Mouse (Mus musculus): ENCODE data around the gene Cenpm.

Cenpm gene

DNA sequence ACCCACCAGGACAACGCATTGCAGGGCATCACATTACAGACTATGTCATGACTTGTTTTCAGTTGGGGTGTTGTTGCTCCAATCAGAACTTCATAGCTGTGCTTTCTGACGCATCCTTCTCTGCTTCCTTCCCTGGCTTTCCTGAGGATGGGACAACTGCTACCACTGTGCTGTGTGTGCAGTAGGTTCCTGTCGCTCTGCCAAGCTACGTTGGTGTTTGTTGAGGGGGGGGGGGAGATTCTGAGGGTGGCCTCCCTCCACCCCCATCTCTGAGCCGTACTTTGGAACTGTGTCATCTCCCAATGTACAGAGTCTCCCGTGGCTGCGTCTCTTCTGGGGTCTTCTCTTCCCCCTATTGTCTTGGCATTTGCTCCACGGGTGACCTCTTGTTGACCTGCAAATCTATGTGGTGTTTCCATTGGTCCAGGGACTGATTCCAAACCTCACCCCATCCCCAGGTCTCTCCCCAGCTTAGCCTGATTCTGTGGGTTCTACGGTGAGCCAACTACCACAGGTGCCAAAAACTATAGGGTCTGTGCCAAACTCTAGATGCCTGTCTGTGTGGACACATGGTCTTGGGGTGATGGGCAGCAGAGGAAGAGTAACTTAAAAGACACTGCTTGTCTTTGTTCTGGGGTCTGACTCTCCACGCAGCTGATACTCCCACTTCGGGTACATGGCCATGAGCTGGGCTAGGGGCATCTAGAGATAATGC lies 29.1 kb downstream of the Cenpm start:
- no peak for DNase-seq (ENCODE audit: low read depth)

DNA sequence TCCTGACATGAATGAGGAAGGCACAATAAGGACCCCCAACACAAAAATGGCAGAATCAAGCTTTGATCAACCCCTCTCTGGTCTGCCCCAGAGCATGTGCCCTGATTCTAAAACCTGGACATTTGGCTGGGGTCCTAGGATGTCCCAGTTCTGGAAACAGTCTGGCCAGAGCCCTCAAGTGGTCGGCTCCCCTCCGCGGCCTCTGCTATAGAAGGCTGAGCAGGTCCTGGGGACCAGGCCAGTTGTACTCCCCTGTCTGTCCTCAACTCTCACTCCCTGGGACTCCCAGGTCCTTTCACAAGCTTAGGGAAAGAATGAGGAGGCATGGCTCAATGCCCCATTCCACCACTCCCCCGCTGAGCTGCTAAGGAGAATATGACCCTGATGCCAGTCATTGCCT lies 31.3 kb downstream of the Cenpm start:
- DNase-seq (ENCODE audit: low read depth) = no peak

DNA sequence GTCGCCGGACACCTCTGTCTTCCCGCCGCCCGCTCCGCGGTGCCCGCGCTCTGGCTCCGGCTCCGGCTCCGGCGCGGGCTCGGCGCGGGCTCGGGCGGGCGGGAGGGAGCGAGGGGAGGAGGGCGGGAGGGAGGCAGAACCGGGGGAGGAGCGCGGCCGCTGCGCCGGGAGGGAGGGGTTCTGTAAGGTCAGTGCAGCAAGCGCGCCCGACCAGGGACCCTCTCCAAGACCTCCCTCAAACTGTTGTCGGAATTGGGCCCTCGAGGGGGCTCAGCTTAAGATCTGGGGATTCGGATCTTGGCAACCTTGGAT lies 31.8 kb downstream of the Cenpm start, which contains the start of gene Shisa8:
Gene Shisa8, minus strand, starts transcription at position 64 of the 312 bp plus-strand sequence.
- no peak for DNase-seq (ENCODE audit: low read depth)

- DNase-seq (ENCODE audit: low read depth) = no peak
Measured at GRCm38 (mm10) chr15:82211911-82212751, 32.4 kb downstream of the Cenpm start.

GRCm38 (mm10) chr15:82211281-82211680 lies 33.3 kb downstream of the Cenpm start:
- DNase-seq (ENCODE audit: low read depth) = no peak

- DNase-seq (ENCODE audit: low read depth) = no peak
Measured at GRCm38 (mm10) chr15:82210801-82211200, 33.7 kb downstream of the Cenpm start.

- no peak for DNase-seq (ENCODE audit: low read depth)
Measured at GRCm38 (mm10) chr15:82209295-82210050, 35.1 kb downstream of the Cenpm start.

DNA sequence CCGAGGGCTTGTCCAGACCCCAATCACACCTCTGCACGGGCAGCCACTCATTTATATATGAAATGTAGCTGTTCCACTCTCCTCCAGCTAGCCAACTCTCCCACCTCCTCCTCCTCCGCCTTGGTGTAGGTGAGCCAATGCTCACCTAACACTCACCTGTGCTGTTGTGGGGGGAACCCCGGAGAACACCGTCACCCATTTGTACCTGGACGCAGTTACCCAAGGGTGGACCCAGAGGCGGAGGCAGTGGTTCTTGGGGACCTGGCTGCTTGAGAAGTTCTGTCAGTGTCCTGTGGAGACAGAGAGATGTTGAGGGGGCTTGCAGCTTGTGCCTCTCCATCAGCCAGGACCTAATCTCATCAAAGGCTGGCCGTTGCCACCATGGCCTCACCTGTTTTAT lies 36.2 kb downstream of the Cenpm start:
- no peak for DNase-seq (ENCODE audit: low read depth)

- no peak for DNase-seq (ENCODE audit: low read depth)
Measured at GRCm38 (mm10) chr15:82207504-82208219, 36.9 kb downstream of the Cenpm start.

DNA sequence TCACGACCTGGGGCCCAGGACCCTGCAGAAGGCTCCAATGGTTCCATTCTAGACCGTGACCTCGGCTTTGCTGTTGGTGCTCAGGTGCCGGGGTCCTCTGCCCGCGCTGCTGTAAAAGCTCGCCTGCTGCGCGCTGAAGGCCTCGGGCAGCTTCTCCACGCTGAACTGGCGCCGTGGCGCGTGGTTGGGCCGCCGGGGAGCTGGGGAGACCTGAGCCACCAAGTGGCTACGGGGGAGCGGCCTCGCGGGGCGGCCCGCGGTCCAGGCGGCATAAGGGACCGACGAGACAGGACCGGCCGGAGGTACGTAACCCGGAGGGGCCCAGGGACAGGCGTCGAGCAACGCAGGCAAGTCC lies 37.5 kb downstream of the Cenpm start:
- no peak for DNase-seq (ENCODE audit: low read depth)

- DNase-seq (ENCODE audit: low read depth) = no peak
Measured at GRCm38 (mm10) chr15:82206365-82207104, 38.0 kb downstream of the Cenpm start.

DNA sequence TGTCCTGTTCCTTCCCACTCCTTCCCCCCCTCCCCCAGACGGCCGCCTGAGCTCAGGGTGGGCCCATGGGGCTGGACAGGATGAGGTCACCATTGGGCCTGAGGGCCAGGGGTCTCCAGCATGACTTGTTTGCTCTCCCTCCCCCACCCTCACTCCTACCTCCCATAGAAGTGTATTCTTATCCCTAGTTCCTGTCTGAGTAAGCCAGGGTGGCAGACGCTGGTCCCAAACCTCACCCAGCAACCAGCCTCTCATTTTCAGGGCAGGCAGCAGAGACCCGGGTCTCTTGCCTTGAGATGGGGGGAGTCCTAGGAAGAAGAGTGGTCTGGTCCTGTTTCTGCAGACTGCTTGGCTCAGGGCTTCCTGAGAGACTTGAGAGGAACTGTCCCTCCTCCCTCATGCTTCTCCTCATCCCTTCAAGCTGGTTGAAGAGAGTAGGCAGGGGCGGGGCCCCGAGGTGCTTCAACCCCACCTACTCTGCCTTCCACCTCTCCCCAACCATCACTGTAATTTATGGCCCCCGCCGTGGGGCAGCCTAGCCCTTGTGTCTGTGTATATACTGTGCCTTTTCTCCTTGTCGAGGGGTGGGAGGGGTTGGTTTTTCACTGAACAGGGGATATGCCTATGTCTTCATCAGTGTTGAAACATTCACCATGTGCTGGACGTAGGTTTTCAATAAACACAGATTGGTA lies 39.7 kb downstream of the Cenpm start:
- DNase-seq (ENCODE audit: low read depth) = no peak

DNA sequence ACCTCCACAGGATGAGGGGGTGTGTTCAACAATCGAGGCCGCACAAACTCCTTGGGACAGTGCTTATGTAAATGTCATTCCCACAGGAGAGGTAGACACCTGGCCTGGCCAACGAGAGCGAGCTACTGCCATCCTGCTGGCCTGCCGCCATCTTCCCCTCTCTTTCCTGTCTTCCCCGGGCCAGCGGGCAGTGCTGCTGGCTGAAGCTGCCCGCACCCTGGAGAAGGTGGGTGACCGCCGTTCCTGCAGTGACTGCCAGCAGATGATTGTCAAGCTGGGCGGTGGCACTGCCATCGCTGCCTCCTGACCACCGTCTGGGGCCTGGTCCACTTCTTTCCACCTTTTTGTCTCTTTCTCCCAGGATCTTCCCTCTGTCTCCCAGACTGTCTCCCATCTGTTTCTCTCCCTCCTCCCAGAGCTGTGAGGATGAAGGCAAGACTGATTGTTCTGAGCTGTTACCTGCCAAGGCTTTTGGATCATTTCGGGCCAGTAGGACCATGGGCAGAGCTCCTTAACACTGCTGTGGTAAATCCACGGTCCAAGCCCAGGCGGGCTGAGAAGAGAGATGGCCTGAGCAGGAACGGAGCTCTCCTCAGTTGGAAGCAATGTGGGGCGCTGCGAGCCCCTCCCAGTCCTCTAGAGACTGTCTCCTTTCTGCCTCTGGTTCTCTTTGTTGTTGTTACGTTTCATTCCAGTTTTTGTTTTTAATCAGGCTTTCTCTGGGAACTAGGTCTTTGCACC lies 40.8 kb downstream of the Cenpm start:
- no peak for DNase-seq (ENCODE audit: low read depth)

DNA sequence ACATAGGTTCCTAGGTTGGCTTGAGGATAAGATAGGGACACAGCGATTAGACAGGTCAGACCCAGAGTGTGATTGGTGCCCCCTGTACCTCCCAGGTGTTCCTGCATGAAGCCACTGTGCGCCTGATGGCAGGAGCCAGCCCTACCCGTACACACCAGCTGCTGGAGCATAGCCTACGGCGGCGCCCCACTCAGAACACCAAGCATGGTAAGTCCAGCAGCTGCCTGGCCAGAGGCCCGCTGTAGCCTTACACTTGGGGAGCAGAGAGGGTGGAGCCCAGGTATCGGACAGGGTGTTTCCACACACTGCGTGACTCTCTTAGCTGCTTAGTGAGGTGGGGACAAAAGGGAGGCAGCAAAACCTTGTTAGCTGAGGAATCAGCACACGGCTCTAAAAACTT lies 41.5 kb downstream of the Cenpm start:
- DNase-seq (ENCODE audit: low read depth) = no peak

GRCm38 (mm10) chr15:82202086-82202485 lies 42.5 kb downstream of the Cenpm start:
- no peak for DNase-seq (ENCODE audit: low read depth)

DNA sequence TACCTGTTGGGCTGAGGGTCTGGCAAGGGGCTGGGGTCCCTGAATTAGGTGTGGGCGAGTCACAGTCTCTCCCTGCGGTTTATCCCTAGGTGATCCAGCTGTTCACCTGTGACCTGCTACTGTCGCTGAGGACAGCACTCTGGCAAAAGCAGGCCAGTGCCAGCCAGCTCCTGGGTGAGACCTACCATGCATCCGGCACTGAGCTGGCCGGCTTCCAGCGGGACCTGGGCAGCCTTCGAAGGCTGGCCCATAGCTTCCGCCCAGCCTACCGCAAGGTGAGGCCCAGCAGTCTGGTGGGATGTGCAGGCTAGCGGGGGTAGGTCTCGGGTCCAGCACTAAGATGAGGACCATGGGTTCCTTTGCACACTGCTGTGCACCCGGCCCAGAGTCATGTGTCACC lies 45.0 kb downstream of the Cenpm start:
- DNase-seq (ENCODE audit: low read depth) = no peak

- no peak for DNase-seq (ENCODE audit: low read depth)
Measured at GRCm38 (mm10) chr15:82198342-82198741, 46.2 kb downstream of the Cenpm start.

GRCm38 (mm10) chr15:82197937-82198336 lies 46.6 kb downstream of the Cenpm start:
- DNase-seq (ENCODE audit: low read depth) = no peak

GRCm38 (mm10) chr15:82197246-82197750 lies 47.2 kb downstream of the Cenpm start:
- no peak for DNase-seq (ENCODE audit: low read depth)

- DNase-seq (ENCODE audit: low read depth) = no peak
Measured at GRCm38 (mm10) chr15:82196300-82196699, 48.2 kb downstream of the Cenpm start.

All from c-Kit-positive CD71-positive TER-119-negative erythroid progenitor cells, embryonic 14.5 days (primary cell).